Mouse (Mus musculus): ENCODE measurements at regions not wholly inside any gene's neighbourhood (a gene's known extent, or its start where the extent isn't known, plus 50 kb on each side); places are given as distances from the start of the nearest gene placed in this dataset.

GRCm38 (mm10) chr6:52076179-52076932 is 64.0 kb upstream of the Skap2 start:
- Histone ChIP-seq H3K4me3 (ENCODE audit: low read depth, low read length) (no peak overlapping the region), H3K4me1 (ENCODE audit: insufficient read depth) (0 out of 2 replicates have a peak, but pooled peaks cover 10% of the 10 kb centered on the region), H3K27ac (ENCODE audit: low read depth) (no peak overlapping the region), H3K9me3 (ENCODE audit: low read depth, low read length) (no peaks in the 10 kb centered on the region), H3K36me3 (ENCODE audit: insufficient read depth) (no peaks in the 10 kb centered on the region), H3K4me2 (peak overlapping the region; percentile 25), H3K9ac (no peak overlapping the region), H3K27me3 (ENCODE audit: insufficient read depth, low read length) (no peaks in the 10 kb centered on the region)
- DNase-seq = peak; percentile 54
- ATAC-seq (ENCODE audit: insufficient read depth) = no peak
- 43% methylated on average over 15 of the region's 15 CpGs for WGBS
- TF ChIP-seq CTCF (IDR thresholded peaks at IDR 0.05; ENCODE audit: low read depth) = no peak

- Histone ChIP-seq H3K27me3 (ENCODE audit: insufficient read depth, low read length) (no peaks in the 10 kb centered on the region), H3K4me2 (no peak overlapping the region), H3K4me3 (ENCODE audit: low read depth, low read length) (no peak overlapping the region), H3K4me1 (ENCODE audit: insufficient read depth) (0 out of 2 replicates have a peak, but pooled peaks cover 10% of the 10 kb centered on the region), H3K9ac (no peak overlapping the region), H3K9me3 (ENCODE audit: low read depth, low read length) (no peaks in the 10 kb centered on the region), H3K27ac (ENCODE audit: low read depth) (no peak overlapping the region), H3K36me3 (ENCODE audit: insufficient read depth) (no peaks in the 10 kb centered on the region)
- TF ChIP-seq CTCF (IDR thresholded peaks at IDR 0.05; ENCODE audit: low read depth) = no peak
- ATAC-seq (ENCODE audit: insufficient read depth) (no peak), DNase-seq (no peak)
- WGBS = 70% methylated on average over 2 of the region's 2 CpGs
Measured at GRCm38 (mm10) chr6:52074904-52075303, 62.6 kb upstream of the Skap2 start.

GRCm38 (mm10) chr6:52067151-52067550 is 54.8 kb upstream of the Skap2 start:
- H3K27ac ChIP-seq (ENCODE audit: low read depth) = no peak overlapping the region
- no peaks in the 10 kb centered on the region for H3K27me3 ChIP-seq (ENCODE audit: insufficient read depth, low read length)
- ATAC-seq (ENCODE audit: insufficient read depth) (no peak), DNase-seq (no peak)
- no peaks in the 10 kb centered on the region for H3K9me3 ChIP-seq (ENCODE audit: low read depth, low read length)
- 53% methylated on average over 9 of the region's 9 CpGs for WGBS
- no peak overlapping the region for H3K4me3 ChIP-seq (ENCODE audit: low read depth, low read length)
- TF ChIP-seq CTCF (IDR thresholded peaks at IDR 0.05; ENCODE audit: low read depth) = no peak
- no peak overlapping the region for H3K9ac ChIP-seq
- H3K36me3 ChIP-seq (ENCODE audit: insufficient read depth) = no peaks in the 10 kb centered on the region
- H3K4me1 ChIP-seq (ENCODE audit: insufficient read depth) = 0 out of 2 replicates have a peak, but pooled peaks cover 11% of the 10 kb centered on the region
- no peak overlapping the region for H3K4me2 ChIP-seq

DNA sequence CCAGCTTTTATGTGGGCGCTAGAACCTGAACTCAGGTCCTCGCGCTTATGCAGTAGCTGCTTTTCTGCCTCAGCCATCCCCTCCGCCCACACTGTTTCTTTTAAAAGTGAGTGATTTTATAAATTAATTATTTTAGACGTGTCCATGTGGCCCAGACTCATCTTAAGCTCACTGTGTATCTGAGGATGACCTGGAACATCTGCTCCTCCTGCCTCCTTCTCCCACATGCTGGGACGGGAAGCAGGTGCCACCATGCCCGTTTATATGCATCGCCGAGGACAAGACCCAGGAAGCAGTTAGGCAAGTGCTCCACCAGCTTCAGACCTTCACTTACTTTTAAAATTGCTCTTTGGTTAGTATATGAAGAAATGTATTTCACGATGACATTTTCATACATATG is 53.3 kb upstream of the Skap2 start:
- Histone ChIP-seq H3K4me1 (ENCODE audit: insufficient read depth) (0 out of 2 replicates have a peak, but pooled peaks cover 11% of the 10 kb centered on the region), H3K36me3 (ENCODE audit: insufficient read depth) (no peaks in the 10 kb centered on the region), H3K9me3 (ENCODE audit: low read depth, low read length) (no peaks in the 10 kb centered on the region), H3K9ac (no peak overlapping the region), H3K27me3 (ENCODE audit: insufficient read depth, low read length) (no peaks in the 10 kb centered on the region), H3K4me3 (ENCODE audit: low read depth, low read length) (no peak overlapping the region), H3K27ac (ENCODE audit: low read depth) (no peak overlapping the region), H3K4me2 (no peak overlapping the region)
- WGBS = 82% methylated on average over 10 of the region's 10 CpGs
- ATAC-seq (ENCODE audit: insufficient read depth) (no peak), DNase-seq (no peak)
- TF ChIP-seq CTCF (IDR thresholded peaks at IDR 0.05; ENCODE audit: low read depth) = no peak

DNA sequence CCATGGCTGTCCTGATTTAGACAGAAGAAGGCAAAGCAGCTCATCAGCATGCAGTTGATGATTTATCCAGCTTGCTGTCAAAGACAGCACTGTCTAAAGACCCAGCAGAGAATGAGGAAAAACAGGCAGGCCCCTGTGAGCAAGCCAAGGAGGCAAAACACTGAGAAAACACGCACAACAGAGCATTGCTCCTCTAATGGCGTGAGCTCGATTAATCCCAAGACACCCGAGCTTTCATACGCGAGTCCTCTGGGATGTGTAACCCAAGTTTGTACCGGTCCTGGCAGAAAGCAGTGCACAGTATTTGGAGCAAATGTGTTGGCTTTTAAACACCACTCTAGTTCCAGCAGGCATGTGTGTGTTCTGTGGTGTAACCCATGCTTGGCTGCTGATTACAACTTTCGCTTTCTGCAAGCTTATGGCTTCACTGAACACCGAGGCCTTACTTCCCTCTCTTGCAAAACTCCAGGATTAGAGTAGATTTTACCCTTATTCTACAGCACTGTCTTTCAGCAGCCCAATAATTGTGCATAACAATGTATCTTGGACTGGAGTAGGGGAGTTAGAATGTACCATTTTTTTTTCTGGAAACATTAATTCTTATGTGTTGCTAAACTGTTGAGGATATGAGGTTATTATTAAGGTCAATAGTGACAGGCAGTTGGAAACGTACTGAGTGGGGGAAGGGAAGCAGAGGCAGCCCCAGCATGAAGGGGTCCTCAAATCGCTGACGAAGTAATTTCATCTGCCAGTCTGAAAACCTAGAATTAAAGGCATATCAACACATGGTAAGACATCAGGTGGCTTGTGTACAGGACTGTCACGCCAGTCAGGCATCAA is 52.0 kb upstream of the Skap2 start:
- ATAC-seq (ENCODE audit: insufficient read depth) = peak; percentile 77
- 0 out of 2 replicates have a peak overlapping the region, but pooled peaks have one; percentile 13 for H3K9ac ChIP-seq

More for the DNA sequence above, 52.0 kb upstream of the Skap2 start:
- no peaks in the 10 kb centered on the region for H3K9me3 ChIP-seq (ENCODE audit: low read depth, low read length)
- H3K4me3 ChIP-seq (ENCODE audit: low read depth, low read length) = no peak overlapping the region; the same call in 1 of the 2 replicates
- TF ChIP-seq CTCF (IDR thresholded peaks at IDR 0.05; ENCODE audit: low read depth) = no peak
- peak overlapping the region; percentile 41 for H3K4me2 ChIP-seq
- peak overlapping the region; percentile 88 for H3K27ac ChIP-seq (ENCODE audit: low read depth)
- H3K27me3 ChIP-seq (ENCODE audit: insufficient read depth, low read length) = no peaks in the 10 kb centered on the region
- H3K36me3 ChIP-seq (ENCODE audit: insufficient read depth) = no peaks in the 10 kb centered on the region
- DNase-seq = peak; percentile 74
- WGBS = 27% methylated on average over 13 of the region's 13 CpGs
- peaks cover 11% of the 10 kb centered on the region; the same call in 1 of the 2 replicates for H3K4me1 ChIP-seq (ENCODE audit: insufficient read depth)

Measured in lung, embryonic 14.5 days (tissue).